Mouse (Mus musculus): Measurements from ENCODE around the gene Bcl2l13.

DNA sequence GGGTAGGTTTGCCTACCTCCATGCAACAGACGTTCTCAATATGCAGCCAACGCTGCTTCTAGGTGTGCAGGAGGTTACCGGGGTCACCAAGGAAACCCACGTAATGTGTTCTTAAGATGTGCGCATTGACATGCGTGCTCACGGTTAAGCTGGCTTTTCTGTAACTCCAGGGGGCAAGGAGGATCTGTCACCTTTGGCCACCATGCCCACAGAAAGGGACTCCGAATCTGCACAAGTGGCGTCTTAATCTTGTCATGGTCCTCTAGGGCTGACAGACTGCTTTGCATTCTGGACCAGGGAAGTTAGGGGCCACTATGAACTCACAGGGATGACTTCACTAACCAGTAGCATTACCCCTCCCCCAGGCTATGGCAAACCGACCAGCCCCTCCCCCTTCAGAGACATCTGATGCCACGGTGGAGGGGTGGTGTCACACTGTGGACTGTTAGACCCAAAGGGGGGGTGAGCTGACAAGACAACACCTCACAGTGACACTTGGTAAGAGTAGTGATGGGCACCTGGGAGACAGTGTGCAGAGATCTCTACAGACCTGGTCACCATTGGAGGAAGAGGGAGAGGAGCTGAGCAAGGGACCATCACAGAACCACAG lies 102.1 kb downstream of the Bcl2l13 start:
- TF ChIP-seq TAL1 (IDR thresholded peaks at IDR 0.05; ENCODE audit: low read length) (no peak), GATA1 (IDR thresholded peaks at IDR 0.05; ENCODE audit: low read length) (no peak)

Measured in erythroblast, embryonic 14.5 days (primary cell).